Mouse (Mus musculus): ENCODE results near the gene Gm7534.
"Not testable (repeated sequence)": the region's sequence is repeated elsewhere in the genome, so short reads cannot be mapped to it uniquely, and the experiment has no call there.

The Gm7534 gene

GRCm38 (mm10) chr4:134149389-134149788, 53.4 kb downstream of the Gm7534 start:
- intact Hi-C loops (cut with DNase I) = no loop called here

GRCm38 (mm10) chr4:134144297-134144696, 58.5 kb downstream of the Gm7534 start:
- intact Hi-C loops (cut with DNase I) = not testable (repeated sequence)

All from adrenal gland (tissue).